Mouse (Mus musculus): ENCODE measurements at regions not wholly inside any gene's neighbourhood (a gene's known extent, or its start where the extent isn't known, plus 50 kb on each side); places are given as distances from the start of the nearest gene placed in this dataset.

- TF ChIP-seq POLR2A (IDR thresholded peaks at IDR 0.05; ENCODE audit: control insufficient read depth, low read depth, low read length) = no peak
- no peak for TF ChIP-seq CTCF (IDR thresholded peaks at IDR 0.05; ENCODE audit: control insufficient read depth, insufficient read depth, insufficient replicate concordance, low read depth, low read length)
Measured at GRCm38 (mm10) chr13:53845786-53846185, 209.7 kb downstream of the Drd1 start.
